Mouse (Mus musculus): ENCODE measurements around the gene Ypel2. TPM values are rescaled to one million over a fixed set of nuclear protein-coding genes. Genes with fewer than 3 reads are reported as not detected.

Ypel2 gene
- polyA plus RNA-seq, 1 experiment: 5.1 TPM

GRCm38 (mm10) chr11:86996266-86996665 lies 2.8 kb upstream of the Ypel2 start:
- no peak for DNase-seq (ENCODE audit: low read depth, low spot score)
- WGBS: 53% methylated on average over 2 of the region's 2 CpGs

GRCm38 (mm10) chr11:86995625-86996221 lies 2.2 kb upstream of the Ypel2 start:
- no peak for DNase-seq (ENCODE audit: low read depth, low spot score)
- WGBS: 38% methylated on average over 6 of the region's 6 CpGs

- DNase-seq (ENCODE audit: low read depth, low spot score): no peak
- 20% methylated on average over 10 of the region's 10 CpGs for WGBS
Observed at GRCm38 (mm10) chr11:86994791-86995624, 1.5 kb upstream of the Ypel2 start.

GRCm38 (mm10) chr11:86994330-86994729 lies 823 bp upstream of the Ypel2 start:
- WGBS: 11% methylated on average over 6 of the region's 6 CpGs
- no peak for DNase-seq (ENCODE audit: low read depth, low spot score)

GRCm38 (mm10) chr11:86992461-86992988 lies 982 bp downstream of the Ypel2 start:
- 15% methylated on average over 13 of the region's 13 CpGs for WGBS
- no peak for DNase-seq (ENCODE audit: low read depth, low spot score)

- DNase-seq (ENCODE audit: low read depth, low spot score): no peak
- WGBS: 83% methylated on average over 4 of the region's 4 CpGs
Observed at GRCm38 (mm10) chr11:86991241-86991640, 2.3 kb downstream of the Ypel2 start.

GRCm38 (mm10) chr11:86990309-86990708 lies 3.2 kb downstream of the Ypel2 start:
- WGBS: 90% methylated on average over 3 of the region's 3 CpGs
- no peak for DNase-seq (ENCODE audit: low read depth, low spot score)

- 79% methylated on average over 3 of the region's 3 CpGs for WGBS
- DNase-seq (ENCODE audit: low read depth, low spot score): no peak
Observed at GRCm38 (mm10) chr11:86984990-86985389, 8.5 kb downstream of the Ypel2 start.

- DNase-seq (ENCODE audit: low read depth, low spot score): no peak
- 96% methylated on average over 6 of the region's 6 CpGs for WGBS
Observed at GRCm38 (mm10) chr11:86983056-86983455, 10.5 kb downstream of the Ypel2 start.

GRCm38 (mm10) chr11:86981229-86981791 lies 12.2 kb downstream of the Ypel2 start:
- 60% methylated on average over 5 of the region's 5 CpGs for WGBS
- no peak for DNase-seq (ENCODE audit: low read depth, low spot score)

GRCm38 (mm10) chr11:86980526-86980925 lies 13.0 kb downstream of the Ypel2 start:
- no peak for DNase-seq (ENCODE audit: low read depth, low spot score)
- 90% methylated on average over 6 of the region's 6 CpGs for WGBS

- WGBS: 82% methylated on average over 7 of the region's 7 CpGs
- no peak for DNase-seq (ENCODE audit: low read depth, low spot score)
Observed at GRCm38 (mm10) chr11:86979799-86980198, 13.7 kb downstream of the Ypel2 start.

GRCm38 (mm10) chr11:86977242-86977641 lies 16.3 kb downstream of the Ypel2 start:
- 86% methylated on average over 5 of the region's 5 CpGs for WGBS
- no peak for DNase-seq (ENCODE audit: low read depth, low spot score)

GRCm38 (mm10) chr11:86974401-86974800 lies 19.1 kb downstream of the Ypel2 start:
- 72% methylated on average over 3 of the region's 3 CpGs for WGBS
- no peak for DNase-seq (ENCODE audit: low read depth, low spot score)

GRCm38 (mm10) chr11:86973255-86973654 lies 20.3 kb downstream of the Ypel2 start:
- 69% methylated on average over 5 of the region's 5 CpGs for WGBS
- no peak for DNase-seq (ENCODE audit: low read depth, low spot score)

GRCm38 (mm10) chr11:86971057-86971753 lies 22.3 kb downstream of the Ypel2 start:
- no peak for DNase-seq (ENCODE audit: low read depth, low spot score)
- 79% methylated on average over 7 of the region's 7 CpGs for WGBS

- DNase-seq (ENCODE audit: low read depth, low spot score): no peak
- 86% methylated on average over 13 of the region's 13 CpGs for WGBS
Observed at GRCm38 (mm10) chr11:86969041-86969821, 24.3 kb downstream of the Ypel2 start.

- WGBS: 90% methylated on average over 9 of the region's 9 CpGs
- DNase-seq (ENCODE audit: low read depth, low spot score): no peak
Observed at GRCm38 (mm10) chr11:86967506-86967905, 26.0 kb downstream of the Ypel2 start.

GRCm38 (mm10) chr11:86966696-86967095 lies 26.8 kb downstream of the Ypel2 start:
- 85% methylated on average over 3 of the region's 3 CpGs for WGBS

More at GRCm38 (mm10) chr11:86966696-86967095, 26.8 kb downstream of the Ypel2 start:
- DNase-seq (ENCODE audit: low read depth, low spot score): no peak
